Mouse (Mus musculus): ENCODE data around the gene Veph1. TPM values are rescaled to one million over a fixed set of nuclear protein-coding genes. Genes with fewer than 3 reads are reported as not detected.

Gene Veph1
- total RNA-seq, 2 experiments from 2014 or later: 0.11 TPM; not detected in 1

GRCm38 (mm10) chr3:66131264-66131950 lies 165.2 kb downstream of the Veph1 start:
- intact Hi-C loops (cut with DNase I; ENCODE audit: low total_unique reads): no loop called here
- no peak for DNase-seq

DNA sequence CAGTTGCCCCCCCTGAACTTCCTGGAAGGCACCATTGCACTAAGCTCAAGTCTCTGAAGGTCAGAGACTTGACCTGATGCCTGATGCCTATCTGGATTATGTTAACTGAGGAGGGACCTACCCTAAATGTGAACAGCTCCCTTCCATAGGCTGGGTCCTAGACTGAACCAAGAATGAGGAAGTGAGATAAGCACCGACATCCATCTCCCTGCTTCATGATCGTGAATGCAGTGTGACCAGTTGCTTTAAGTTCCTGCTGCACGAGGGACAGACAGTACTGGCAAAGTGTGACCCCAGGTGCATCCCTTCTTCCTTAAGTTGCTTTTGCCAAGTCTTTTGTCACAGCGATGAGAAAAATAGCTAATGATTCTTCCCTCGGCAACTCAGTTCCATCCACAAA lies 166.9 kb downstream of the Veph1 start:
- no peak for DNase-seq
- intact Hi-C loops (cut with DNase I; ENCODE audit: low total_unique reads): no loop called here

DNA sequence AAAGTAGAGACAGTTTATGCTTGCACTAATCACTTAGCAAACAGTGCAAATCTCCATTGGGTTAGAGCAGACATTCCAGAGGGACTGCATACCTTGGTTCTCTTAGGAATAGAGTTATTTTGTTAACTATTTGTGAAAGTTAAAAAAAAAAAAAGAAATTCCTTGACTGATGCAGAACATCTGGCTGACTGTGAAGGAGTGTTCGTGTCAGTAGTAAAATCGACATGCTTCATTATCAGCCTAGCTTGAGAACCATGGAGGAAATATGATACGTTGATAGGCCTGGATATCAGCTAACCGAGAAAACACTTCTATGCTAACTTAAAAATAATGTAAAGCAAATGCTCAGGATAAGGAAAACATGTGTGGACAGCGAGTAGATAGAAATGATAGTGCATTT lies 191.1 kb downstream of the Veph1 start:
- intact Hi-C loops (cut with DNase I; ENCODE audit: low total_unique reads): no loop called here
- no peak for DNase-seq

- no peak for DNase-seq
- intact Hi-C loops (cut with DNase I; ENCODE audit: low total_unique reads): no loop called here
These were observed 194.1 kb downstream of the Veph1 start for GRCm38 (mm10) chr3:66102599-66102932.

DNA sequence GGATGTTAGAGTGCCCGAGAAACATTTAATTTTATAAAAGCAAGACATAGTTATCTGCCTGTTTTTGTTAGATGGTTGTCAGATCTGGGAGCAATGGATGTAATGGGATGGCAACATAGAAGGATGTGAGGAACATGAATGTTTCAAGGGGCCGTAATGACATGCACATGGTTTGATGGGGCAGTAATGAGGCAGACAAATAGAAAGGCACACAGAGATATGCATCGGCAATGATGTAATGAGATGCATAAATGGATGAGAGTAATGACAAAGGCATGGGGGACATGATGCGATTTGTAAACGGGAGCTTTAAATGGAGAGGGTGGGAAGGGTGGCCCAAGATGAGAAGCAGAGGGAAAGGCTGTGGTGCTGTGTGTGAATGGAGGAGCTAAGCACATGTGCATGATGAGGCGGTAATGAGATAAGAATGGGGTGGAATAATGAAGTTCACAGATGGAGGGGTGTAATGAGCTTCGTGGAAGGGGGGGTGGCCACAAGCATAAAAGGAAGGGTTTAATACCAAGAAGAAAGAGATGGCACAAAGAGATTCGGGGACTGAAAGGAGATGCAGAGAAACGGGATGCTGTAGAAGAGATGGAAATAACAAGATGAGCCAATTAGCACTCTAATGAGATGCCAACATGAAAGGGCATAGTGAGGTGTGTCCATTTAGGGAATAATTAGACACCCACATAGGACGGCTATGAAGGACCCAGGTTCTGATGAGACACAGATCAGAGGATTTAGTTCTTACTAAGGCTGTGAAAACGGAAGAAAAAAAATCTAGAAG lies 194.6 kb downstream of the Veph1 start:
- DNase-seq: no peak
- intact Hi-C loops (cut with DNase I; ENCODE audit: low total_unique reads): no loop called here

- intact Hi-C loops (cut with DNase I; ENCODE audit: low total_unique reads): no loop called here
- DNase-seq: no peak
These were observed 195.6 kb downstream of the Veph1 start for GRCm38 (mm10) chr3:66101074-66101473.

GRCm38 (mm10) chr3:66091746-66092145 lies 204.9 kb downstream of the Veph1 start:
- intact Hi-C loops (cut with DNase I; ENCODE audit: low total_unique reads): no loop called here
- DNase-seq: no peak

GRCm38 (mm10) chr3:66087608-66088007 lies 209.0 kb downstream of the Veph1 start:
- intact Hi-C loops (cut with DNase I; ENCODE audit: low total_unique reads): no loop called here
- DNase-seq: no peak

DNA sequence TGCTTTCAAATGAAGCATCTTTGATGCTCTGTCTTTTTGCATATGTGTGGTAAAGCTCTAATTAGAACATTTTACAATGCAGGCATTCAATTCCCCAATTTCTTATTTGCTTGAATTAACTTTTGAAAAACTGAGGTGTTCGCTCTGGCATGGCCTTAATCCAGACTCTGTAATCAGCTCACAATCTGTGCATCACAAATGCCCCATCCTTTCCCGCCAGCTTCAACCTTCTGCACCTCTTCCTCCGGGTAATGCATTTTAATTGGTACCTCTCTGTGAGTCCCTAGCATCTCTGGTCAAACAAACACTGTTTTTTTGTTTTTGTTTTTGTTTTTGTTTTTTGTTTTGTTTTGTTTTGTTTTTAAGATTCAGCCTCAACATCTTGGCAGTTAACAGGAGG lies 212.8 kb downstream of the Veph1 start:
- no peak for DNase-seq
- intact Hi-C loops (cut with DNase I; ENCODE audit: low total_unique reads): no loop called here

GRCm38 (mm10) chr3:66083407-66083806 lies 213.2 kb downstream of the Veph1 start:
- no peak for DNase-seq

DNA sequence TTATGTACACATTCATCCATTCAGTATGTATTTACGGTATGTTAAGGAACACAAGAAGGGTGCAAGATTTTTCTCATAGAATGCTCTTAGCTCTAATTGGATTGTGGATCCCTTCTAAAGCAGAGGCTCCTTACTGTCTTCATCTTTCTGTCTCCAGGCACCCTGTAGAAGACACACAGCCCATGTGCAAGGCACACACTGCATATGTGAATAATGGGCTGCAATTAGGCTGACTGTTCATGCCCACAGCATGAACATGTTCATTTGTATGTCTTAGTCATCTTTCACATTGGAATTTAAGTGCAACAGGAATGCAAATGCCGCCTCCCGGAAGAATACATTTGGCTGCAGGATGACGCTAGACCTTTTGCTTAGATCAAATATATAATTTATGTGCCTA lies 213.7 kb downstream of the Veph1 start:
- no peak for DNase-seq
- intact Hi-C loops (cut with DNase I; ENCODE audit: low total_unique reads): no loop called here

More at GRCm38 (mm10) chr3:66083407-66083806, 213.2 kb downstream of the Veph1 start:
- intact Hi-C loops (cut with DNase I; ENCODE audit: low total_unique reads): no loop called here

- intact Hi-C loops (cut with DNase I; ENCODE audit: low total_unique reads): no loop called here
- DNase-seq: no peak
These were observed 215.3 kb downstream of the Veph1 start for GRCm38 (mm10) chr3:66081363-66081736.

DNA sequence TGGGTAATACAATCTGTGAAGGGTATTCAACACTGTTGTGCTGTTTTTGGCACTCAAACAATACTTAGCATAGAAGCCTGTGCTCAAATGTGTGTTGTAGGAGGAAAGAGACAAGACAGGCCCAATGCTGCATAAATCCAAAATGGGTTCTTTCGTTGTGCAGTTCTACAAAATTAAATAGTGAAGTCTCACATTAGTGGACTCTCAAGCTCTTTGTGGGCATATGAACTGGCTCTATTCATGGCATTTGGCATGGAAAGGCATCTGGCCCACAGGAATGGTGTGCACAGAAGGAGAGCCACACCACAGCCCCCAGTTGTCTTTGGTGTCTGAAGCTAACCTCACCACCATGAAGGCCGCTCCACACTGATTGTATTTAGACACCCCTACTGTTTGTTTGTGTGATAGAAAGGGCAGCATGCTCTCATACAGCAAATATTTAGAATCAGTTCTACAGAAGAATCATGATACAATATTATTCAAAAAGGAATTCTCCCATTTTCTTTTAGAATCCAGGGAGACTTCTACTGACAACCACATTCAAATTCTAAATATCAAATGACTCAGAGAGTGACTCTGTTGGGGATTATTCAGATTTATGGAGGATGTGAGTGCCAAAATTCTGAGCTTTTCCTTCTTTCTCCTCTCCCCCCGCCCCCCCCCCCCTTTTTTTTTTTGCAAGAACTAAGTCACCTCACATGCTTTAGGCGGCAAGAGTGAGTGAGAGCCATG lies 215.8 kb downstream of the Veph1 start:
- DNase-seq: no peak
- intact Hi-C loops (cut with DNase I; ENCODE audit: low total_unique reads): no loop called here

DNA sequence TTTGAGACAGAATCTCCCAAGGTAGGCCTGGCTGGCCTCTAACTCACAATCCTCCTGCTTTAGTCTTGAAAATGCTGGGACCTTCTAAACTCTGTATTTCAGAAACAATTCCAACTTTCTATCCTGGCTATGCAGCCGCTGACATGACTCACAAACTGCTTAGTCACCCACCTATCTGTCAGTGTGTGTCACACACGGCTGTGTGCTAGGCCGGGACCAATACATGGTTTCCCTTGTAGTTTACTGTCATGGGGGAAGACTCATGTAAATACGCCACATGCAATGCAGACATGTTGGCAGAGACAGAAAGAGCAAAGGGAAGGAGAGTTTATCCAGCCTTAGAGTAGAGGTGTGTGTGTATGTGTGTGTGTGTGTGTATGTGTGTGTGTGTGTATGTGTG lies 216.8 kb downstream of the Veph1 start:
- intact Hi-C loops (cut with DNase I; ENCODE audit: low total_unique reads): no loop called here

DNA sequence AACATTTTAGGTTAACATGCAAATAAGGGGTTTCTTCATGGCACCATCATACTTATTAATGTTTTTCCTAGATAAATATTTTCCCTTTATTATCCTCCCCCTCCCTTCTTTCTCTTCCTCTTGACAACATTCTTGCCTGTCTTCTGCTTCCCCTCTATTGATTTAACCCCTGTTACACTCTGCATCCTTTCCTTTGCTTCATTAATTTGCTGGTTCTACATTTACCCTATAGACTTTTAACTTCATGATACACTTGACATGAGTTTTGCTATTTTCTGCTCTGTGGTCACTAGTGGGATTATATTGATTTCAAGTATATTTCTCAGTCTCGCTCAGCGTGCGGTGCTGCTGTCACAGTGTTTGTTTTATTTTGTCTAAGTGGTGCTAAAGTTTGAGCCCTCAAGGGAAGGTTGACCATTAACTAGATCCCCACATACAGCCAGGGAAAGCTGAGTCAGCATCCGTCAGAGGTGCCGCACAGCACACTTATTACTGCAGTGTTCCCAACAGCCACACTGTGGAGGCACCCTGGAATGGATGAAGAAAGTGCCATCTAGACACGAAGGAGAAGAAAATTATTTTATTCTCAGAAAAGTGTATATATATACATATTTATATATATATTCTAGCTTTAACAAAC lies 217.6 kb downstream of the Veph1 start:
- no peak for DNase-seq
- intact Hi-C loops (cut with DNase I; ENCODE audit: low total_unique reads): no loop called here

More for the DNA sequence above, 216.8 kb downstream of the Veph1 start:
- DNase-seq: no peak

- DNase-seq: peak; percentile 36
- intact Hi-C loops (cut with DNase I; ENCODE audit: low total_unique reads): no loop called here
These were observed 218.5 kb downstream of the Veph1 start for GRCm38 (mm10) chr3:66078026-66078721.

GRCm38 (mm10) chr3:66070274-66070673 lies 226.4 kb downstream of the Veph1 start:
- no peak for DNase-seq
- intact Hi-C loops (cut with DNase I; ENCODE audit: low total_unique reads): no loop called here

DNA sequence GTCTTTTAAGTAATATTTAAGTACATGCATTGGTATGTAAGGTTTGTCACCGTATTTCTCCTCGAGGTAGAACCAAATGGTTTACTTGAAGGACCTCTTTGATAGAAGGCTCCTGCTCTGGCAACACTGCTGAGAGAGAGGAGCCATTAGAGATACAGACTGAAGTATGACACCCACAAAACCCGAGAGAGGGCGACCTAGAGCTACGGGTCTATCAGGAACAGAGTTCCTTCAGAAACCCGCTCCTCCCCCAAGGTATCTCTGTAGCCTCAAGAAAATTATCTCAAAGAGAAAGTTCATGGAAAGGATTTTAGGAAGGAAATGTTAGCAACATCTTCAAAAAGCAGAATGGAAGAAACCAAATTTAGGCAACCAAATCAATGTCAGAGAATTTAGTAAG lies 232.8 kb downstream of the Veph1 start:
- intact Hi-C loops (cut with DNase I; ENCODE audit: low total_unique reads): no loop called here
- no peak for DNase-seq

DNA sequence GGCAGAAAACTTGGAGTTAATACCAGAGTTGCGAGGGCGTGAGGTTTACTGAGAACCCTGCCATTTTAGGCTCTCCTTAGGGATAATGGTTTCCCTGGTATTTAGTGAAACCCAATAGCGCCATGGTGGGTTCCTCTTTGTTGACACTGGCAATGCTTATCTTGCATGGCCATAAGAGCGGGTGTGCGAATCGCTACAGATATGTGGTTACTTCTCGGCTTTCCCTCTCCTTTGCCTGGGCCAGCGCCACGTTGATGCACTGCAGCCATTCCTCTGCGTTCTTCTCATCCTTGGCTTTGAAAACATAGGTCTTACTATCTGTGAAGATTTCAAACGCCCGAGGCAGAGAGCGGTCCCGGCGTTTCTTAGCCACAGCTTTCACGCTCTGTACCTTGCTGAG lies 239.7 kb downstream of the Veph1 start:
- intact Hi-C loops (cut with DNase I; ENCODE audit: low total_unique reads): no loop called here
- no peak for DNase-seq

GRCm38 (mm10) chr3:66055652-66056051 lies 241.0 kb downstream of the Veph1 start:
- DNase-seq: no peak
- intact Hi-C loops (cut with DNase I; ENCODE audit: low total_unique reads): no loop called here
